Mouse (Mus musculus) adrenal gland, postnatal 25 days (tissue): Measurements from ENCODE around the gene Prkacb. TPM values are rescaled to one million over a fixed set of nuclear protein-coding genes. Genes with fewer than 3 reads are reported as not detected.
"Not testable (repeated sequence)": the region's sequence is repeated elsewhere in the genome, so short reads cannot be mapped to it uniquely, and the experiment has no call there.

Source experiments
- DNase-seq: peaks from one replicate; pipeline ENCODE4 v3.0.0; 2021; ENCODE audit warnings: mixed read lengths
- total RNA-seq: library from RNA; stranded (reverse); gene quantifications from 2 replicates; pipeline ENCODE4 v1.2.3, GENCODE M21; 2021

The Prkacb gene
- total RNA-seq, 1 experiment from 2014 or later: 124 TPM

DNA sequence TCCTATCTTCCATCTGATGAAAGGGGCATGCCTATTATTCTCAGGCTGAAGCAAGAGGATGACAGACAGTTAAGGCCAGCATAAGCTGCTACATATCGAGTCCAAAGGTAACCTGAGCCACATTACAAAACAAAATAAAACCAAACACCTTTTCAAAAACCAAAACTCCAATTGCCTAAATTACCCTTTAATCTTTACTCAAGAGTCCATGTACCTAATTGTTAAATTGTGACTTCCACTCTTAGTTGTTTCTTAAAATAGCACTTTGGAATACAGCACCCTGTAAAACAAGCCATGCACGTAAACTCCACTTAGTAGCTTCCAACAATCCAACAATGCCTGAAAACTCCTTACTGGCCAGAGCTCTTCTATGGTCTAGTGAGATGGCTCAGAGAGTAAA is 34.3 kb downstream of the Prkacb start:
- no peak for DNase-seq

DNA sequence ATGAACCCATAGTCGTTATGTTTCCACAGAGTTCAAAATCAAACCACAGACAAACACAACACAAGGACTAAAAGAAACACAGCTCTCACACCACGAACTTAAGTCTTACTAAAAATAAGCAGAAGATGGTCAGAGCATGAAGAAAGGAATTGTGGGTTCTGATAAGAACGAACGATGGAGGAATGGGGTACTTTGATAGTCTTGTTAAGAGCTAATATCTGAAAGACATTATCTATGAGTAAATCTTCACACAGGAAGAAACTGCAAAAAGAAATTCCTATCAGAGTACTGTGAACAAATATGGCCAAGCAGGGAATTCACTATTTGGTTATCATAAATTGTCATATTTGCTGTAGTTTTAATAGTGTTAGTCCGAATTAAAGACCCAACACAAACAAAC is 36.1 kb downstream of the Prkacb start:
- no peak for DNase-seq

DNA sequence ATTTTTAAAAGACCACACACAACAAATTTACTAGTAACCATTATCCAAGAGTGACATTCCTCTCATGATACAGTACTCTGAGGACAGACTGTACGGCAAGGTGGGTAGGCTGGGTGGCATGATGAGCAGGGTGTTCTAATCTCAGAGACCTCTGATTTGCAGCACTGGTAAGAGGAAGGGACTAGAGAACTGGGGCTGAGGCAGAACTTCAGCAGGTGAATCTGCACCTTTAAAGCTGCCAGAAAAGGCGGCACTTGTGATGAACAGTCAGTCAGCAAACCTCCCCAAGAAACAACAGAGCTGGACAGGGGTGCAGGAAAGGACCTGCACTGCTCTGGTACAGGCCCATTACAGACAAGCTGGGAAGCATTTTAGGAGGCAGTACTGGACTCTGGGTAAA is 41.9 kb downstream of the Prkacb start:
- no peak for DNase-seq

DNA sequence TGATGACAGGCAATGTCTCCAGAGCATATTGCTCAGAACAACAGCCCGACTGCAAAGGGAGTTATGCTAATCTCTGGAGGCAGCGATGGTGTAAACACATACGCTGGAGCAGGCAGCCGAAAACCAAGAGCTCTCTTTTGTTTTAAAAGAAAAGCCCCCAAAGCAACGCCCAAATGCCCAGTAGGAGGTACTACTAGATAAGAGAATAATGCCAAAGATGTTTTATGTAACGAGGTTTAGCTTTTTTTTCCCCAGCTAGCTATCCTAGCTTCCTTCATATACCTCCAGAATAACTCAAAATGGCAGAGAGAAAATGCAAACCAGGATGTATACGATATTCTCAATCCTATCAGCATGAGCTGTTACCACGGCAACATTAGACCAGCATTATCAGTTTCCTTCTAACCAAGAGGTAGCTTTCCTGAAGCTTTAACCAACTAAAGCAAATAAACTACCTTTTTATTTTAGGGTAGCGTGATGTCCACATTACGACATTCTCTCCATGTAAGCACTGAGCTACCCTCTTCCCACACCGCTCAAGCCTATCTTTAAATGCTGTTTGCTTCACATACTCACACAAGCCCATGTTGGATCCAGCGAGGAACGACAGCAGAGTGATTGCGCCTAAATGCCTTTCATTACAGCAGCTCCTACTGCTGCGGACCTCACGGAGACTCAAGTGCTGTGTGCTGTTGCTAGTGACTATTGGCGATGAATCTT is 42.7 kb downstream of the Prkacb start:
- DNase-seq: no peak

DNA sequence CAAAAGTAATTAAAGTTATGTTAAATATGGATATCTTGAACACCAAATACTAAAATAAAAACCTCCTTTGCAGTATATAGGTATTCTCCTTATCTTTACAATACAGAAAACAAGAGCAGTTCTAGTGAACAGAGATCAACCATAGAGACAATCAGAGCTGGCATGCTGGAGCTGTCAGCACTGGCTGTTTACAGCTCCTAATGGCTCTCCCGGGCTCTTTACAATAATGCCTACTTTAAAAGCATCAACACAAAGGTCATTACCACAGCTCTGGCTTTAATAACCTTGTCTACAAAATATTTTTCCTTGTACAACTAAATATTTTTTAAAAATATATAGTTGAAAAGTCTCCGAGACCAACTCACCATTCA is 43.2 kb downstream of the Prkacb start:
- DNase-seq: no peak

DNA sequence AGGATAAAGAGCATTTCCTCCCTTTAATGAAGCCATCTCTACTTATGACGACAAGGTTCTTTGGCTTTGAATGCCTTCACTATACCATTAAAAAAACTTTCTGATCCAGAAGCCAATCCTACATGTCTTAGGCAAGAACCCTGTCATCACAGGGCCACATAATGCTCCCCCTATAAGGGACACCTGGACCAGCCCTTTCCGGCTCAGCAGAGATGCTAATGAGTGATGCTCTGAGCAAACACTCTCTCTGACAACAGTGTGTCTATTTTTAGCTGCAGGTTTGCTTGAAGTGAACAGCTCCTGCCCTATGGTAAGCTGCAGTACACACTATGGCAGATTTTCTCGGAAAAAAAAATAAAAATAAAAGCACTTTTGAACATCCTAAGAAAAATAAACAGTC is 43.9 kb downstream of the Prkacb start:
- DNase-seq: no peak

DNA sequence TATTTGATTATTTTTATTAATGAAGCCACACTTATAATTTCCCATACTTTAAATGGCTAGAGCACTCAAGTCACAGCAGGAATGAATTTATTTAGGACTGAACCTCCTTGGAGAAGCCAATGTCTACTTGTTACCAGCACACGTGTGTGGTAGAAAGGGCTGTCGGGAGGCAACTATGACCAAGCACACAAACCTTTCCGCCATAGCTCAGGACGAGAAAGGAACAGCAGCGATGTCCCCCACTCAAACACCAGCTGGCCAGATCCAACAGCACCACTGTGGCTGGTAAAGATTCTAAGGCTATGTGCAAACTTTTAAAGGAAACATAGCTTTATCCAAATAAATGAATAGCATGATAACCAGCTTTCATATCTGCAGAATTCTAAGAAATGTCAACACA is 44.4 kb downstream of the Prkacb start:
- no peak for DNase-seq

DNA sequence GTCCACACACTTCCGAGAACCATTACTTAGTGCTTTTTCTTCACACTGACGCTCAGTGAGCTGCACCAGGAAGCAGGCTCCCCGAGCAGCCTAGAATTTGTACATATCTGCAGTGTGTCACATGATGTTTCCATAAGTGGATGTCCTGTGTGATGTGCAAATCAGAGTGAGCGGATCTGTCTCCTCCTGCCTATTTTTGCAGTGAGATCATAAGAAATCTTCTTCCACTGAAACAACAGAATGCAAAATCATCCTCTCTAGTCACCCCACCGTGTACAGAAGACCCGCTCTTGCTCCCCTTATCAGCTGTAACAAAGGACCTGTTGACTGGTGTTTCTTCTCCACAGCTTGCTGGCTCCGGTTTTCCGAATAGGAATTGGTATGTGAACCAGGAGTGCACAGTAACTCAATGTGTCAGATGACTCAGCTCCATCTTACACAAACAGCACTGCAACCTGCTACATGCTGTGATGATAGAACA is 46.0 kb downstream of the Prkacb start:
- no peak for DNase-seq

DNA sequence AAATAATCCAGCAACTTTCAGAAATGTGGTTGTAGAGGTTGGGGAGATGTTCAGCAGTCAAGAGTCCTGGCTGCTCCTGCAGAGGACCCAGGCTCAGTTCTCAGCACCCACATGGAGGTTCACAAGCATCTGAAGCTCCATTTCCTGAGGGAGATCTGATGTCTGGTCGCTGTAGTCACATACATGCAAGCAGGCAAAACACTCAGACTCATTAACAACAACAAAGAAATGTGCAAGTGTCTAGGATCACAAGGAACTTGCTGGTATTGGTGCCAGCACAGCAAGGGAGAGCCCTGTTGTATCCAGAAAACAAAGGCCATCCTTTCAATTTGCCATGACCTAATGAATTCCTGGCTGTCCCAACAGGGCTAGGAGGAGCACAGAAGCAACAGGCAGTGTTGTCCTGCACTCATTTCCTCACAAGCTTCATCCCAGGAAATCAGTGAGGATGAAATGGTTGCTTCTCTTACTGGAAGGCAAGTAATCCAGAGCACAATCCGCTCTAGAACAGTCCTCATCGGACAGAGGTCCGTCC is 46.7 kb downstream of the Prkacb start:
- no peak for DNase-seq

DNA sequence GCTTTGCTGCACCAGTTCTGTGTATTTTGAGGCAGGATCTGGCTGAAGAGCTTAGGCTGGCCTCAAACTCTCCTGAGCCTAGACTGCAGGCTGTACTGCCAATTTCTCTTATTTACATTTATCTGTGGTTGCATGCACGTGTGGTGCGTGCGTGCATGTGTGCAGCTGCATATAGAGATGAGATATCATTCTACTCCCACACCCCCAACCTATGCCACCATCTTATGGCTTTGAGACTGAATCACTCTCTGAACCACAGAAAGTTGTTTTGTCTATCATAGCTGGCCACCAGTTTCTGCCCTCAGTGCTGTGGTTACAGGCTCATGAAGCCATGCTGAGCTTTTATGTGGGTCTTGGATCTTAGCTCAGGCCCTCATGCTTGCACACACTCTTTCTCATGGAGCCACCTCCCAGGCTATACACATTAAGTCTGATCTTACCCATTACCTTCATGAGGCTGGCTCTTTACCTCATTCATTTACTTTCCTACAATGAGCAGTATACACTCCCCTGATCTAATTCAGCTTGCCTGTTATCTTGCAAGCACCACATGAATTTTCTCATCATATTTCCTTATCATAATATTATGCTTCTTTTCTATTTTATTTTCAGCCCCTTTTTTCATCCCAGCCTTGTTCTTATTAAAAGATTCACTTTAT is 47.8 kb downstream of the Prkacb start:
- DNase-seq: no peak

DNA sequence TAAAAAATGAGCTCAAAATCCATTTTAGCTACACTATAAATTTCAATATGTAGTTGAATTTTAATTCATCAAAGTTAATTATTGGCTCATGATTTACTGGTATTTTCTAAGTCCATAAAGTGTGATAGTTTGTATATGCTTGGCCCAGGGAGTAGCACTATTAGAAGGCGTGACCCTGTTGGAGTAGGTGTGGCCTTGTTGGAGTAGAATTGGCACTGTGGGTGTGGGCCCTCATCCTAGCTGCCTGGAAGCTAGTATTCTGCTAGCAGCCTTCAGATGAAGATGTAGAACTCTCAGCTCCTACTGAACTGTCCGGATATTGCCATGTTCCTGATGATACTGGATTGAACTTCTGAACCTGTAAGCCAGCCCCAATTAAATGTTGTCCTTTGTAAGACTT is 49.7 kb downstream of the Prkacb start:
- not testable (repeated sequence) for DNase-seq

DNA sequence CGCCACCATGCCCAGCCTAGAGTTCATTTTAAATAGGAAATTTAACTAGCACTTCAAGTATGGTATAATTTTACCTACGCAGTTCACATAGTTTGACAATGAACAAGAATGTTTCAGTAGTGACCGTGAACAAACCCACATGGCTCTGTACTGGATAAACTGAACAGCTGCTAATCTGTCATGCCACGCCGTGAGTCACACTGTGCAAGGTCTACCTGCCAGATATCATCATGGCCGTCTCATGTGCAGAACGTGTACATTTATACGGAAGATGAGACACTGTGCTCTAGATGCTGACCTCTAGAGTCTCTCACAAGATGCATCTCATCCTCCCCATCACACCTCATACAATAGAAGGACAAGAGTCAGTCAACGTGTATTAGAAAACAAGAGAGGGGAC is 51.5 kb downstream of the Prkacb start:
- peak; percentile 28 for DNase-seq

DNA sequence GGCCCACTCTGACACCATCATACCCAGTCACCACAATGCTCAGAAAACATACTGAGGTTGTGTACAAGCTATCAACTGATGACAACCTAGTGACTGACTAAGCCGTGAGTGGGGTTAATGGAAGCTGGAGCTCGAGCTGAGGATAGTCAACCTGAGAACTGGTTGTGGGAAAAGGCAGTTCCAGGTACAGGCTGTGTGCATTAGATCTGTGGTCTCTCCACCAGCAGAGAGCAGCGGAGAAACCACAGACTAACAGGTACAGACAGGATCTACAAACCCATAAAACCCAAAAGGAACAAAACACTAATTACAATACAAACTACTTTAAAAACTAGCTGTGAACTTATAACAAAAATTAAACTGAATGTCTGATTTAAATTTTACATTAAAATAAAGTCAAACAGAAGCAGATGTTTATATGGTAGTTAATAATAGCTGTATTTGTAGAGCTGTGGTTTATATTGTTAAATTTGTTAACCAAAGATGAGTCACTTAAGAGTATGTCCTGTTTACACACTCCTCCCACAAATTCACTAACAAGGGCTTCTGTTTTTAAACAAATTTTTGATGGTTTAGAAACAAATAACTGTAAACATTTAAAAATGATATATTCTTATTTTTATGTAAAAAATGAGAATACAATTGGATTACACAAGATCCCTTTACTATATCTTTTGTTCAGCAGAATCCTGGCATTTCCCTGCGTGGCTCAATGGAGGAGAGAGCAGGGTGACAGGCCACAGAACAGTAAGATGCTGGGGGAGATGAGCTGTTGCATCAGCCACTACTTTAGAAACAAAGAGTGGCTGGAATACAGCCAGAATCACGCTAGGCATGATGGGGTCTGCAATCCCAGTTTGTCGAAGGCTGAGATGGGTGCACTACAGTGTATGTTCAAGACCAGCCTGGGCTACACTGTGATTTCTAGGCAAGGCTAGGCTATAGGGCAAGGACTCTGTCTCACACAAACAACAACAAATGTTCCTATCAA is 54.5 kb downstream of the Prkacb start:
- no peak for DNase-seq

DNA sequence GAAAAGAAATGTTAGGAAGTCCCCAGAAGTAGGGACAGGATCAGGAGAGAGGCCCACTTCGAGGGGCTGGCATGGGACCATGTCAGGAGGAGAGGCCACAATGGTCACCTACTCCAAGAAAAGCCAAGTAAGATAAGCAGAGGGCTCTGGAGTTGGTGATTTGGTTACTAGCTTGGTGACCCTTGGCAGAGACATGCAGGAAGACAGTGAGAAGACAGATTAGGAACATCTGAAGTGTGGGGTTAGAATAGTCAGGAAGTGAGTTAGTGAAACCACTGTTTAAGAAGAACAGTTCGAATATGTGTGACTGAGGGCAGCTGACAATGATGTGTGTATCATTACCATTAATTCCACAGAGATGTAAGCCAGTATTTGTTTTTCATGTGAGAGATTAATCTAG is 58.5 kb downstream of the Prkacb start:
- no peak for DNase-seq

DNA sequence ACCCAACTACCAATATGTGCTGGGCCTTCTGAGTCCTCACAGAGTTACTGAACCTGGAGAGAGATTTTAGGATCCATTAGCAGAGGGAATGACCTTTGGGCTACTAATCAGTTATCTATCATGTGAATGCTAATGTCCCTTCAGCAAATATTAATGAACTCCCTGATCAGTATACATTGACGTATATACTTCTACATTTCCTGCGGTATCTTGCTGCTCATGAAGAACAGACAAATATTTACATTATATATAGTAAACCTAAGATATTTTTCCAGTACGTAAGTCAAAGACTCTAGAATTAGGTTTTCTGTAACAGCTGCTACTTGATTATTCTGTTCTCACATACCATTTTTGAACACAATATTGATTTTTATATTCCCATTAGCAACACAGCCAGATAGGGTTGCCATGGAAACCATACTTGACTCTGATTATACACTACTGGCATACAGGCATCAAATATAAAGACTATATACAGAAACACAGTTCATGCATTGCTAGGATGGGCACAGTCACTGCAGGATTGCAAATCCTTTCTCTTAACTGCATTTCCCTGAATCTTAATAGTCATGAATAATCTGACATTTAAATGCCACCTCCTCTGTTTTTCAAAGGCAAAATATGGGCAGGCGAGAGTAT is 71.1 kb downstream of the Prkacb start:
- no peak for DNase-seq

DNA sequence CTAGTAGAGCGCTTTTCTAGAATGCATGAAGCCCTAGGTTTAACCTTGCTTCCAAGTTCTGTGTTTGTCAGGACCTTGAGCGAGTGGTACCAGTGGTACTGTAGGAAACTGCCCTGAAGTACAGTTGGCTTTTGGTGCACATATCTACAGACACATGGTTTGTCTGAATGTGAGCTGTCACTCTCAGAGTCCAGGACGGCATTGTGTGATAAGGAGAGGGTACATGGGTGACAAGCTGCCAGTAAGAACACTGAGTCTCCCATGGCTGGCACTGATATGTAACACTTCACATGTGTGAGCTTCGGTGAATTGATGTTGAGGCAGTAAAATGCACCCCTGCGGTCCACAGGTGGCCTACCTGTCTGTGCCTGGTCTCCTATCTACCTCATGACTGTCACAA is 71.6 kb downstream of the Prkacb start:
- DNase-seq: no peak

DNA sequence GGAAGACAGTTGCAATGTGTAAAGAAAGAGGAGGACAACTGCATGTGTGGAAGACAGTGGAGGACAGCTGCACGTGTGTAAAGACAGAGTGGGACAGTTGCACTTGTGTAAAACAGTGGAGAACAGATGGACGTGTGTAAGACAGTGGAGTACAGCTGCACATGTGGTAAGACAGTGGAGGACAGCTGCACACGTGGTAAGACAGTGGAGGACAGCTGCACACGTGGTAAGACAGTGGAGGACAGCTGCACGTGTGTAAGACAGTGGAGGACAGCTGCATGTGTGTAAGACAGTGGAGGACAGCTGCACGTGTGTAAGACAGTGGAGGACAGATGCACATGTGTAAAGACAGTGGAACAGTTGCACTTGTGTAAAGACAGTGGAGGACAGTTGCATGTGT is 76.6 kb downstream of the Prkacb start:
- DNase-seq: not testable (repeated sequence)

DNA sequence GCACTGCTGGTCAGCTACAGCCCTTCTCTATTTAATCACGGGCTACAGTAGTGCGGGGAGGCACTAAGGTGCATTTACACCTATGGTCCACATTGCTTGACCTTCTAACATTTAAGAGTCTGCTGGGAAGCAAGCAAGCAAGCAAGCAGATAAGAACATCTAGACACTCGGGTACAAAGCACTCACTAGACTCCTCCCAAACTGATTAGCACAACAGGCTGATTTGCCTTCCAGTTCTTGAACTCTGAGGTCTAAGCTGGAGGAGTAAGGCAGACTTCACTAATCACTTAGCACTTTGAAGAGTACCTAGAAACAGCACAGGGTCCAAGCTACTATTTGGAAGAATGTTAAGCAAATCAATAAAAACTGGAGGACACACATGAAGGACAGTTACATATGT is 77.1 kb downstream of the Prkacb start:
- DNase-seq: no peak

DNA sequence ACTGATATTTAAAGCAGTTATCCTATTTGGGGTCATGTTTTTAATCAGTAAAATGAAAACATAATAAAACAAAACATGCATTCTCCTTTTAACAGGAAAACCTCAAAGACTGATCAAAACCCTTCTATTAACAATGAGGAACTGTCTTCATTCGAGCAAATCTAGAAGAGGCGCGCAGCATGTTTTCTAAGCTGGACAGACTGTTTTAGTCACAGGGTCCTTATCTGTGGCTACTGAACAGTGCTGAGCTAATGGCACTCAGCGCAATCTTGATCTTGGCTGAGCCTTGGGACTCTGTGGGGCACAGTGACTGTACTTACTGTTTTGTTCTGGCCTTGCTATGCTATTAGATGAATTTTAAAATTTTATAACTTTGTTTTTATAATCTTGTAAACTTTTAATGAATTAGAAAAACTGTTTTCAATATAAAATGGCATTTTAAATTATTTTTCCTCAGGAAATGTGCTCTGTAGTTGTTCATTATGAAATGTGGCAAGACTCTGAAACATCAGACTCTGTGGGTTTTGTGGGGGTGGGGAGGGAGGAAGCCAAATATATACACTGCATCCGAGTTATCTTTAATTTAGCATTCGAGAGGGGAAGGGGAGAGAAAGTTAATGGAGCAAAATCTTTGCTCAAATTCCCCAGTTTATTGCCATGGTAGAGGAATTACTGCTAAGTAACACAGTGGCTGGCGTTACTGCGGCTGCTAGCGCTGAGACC is 77.7 kb downstream of the Prkacb start:
- DNase-seq: no peak

DNA sequence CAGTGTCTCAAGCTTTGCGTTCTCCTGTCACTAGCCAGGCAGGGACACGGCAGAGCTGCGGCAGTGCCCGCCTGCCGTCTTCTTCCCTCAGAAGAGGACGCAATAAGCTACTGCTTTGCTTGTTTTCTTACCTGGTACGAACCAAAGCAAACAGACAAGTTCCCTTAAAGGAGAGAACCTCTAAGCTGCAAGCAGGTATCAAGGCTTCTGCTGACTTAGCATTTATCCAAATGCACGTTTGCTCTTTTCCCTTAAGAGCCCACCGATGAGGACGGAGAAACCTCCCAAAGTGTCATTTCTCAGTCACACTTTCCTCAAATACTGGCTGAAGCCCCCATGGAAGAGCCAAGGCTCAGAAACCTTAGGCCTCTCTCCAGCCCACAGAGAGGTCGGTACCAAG is 81.3 kb downstream of the Prkacb start:
- DNase-seq: no peak

DNA sequence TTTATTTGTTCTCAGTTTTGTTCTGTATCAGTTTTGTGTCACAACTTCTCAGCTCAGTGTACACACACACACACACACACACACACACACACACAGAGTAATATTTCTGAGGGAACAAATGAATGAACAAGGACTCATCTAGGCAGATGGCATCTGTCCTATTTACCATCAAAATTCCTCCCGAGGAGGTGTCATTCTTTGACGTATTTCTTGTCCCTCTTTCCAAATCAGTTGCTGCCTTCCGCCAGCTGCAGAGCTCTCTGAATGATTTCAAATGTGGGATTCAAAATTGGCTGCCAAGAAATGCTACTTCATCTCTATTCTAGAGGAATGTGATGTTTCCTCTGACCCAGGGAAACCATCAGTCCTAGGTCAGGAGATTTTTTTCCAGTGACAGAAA is 89.8 kb downstream of the Prkacb start:
- DNase-seq: no peak
